Mouse (Mus musculus) T-helper 2 cell (primary cell): ENCODE measurements around the gene Olfr1312.
"Not testable (repeated sequence)": the region's sequence is repeated elsewhere in the genome, so short reads cannot be mapped to it uniquely, and the experiment has no call there.

ENCODE experiments used
- in situ Hi-C: fragments of 300-600 bp; cut with MboI, MseI; formaldehyde crosslinking; loops from one replicate; pipeline ENCODE4 v1.15.1; 2025; ENCODE audit warnings: high pct_unique_total_duplicates

The Olfr1312 gene

GRCm38 (mm10) chr2:112050138-112050537, at the start of gene Olfr1312:
Gene Olfr1312 (minus strand): TSS chr2:112050238.
- in situ Hi-C loops = no loop called here

GRCm38 (mm10) chr2:112096681-112097080, 46.6 kb upstream of the Olfr1312 start, which contains the start of gene Olfr1314:
Gene Olfr1314 (minus strand): TSS chr2:112096781.
- in situ Hi-C loops = no loop called here

GRCm38 (mm10) chr2:112077743-112078142, 27.7 kb upstream of the Olfr1312 start, which contains the start of gene Olfr1313:
Gene Olfr1313 (minus strand): TSS chr2:112077843.
- in situ Hi-C loops = no loop called here

GRCm38 (mm10) chr2:112026971-112027370, 23.1 kb downstream of the Olfr1312 start:
- in situ Hi-C loops = not testable (repeated sequence)

- in situ Hi-C loops = no loop called here
Measured at GRCm38 (mm10) chr2:112024312-112024711, 25.7 kb downstream of the Olfr1312 start, which contains the start of gene Olfr1311. Gene Olfr1311 (minus strand): TSS chr2:112024412.

- in situ Hi-C loops = no loop called here
Measured at GRCm38 (mm10) chr2:112014900-112015299, 35.1 kb downstream of the Olfr1312 start.

- in situ Hi-C loops = no loop called here
Measured at GRCm38 (mm10) chr2:112012608-112013007, 37.4 kb downstream of the Olfr1312 start, which contains the start of gene Olfr1310. Gene Olfr1310 (minus strand): TSS chr2:112012708.

- in situ Hi-C loops = loop anchor here (10.0 kb wide), 1 partner anchor 445 kb away; no protein-coding TSS in a partner anchor
Measured at GRCm38 (mm10) chr2:111990181-111990580, 59.9 kb downstream of the Olfr1312 start, which contains the start of gene Olfr1309. Gene Olfr1309 (minus strand): TSS chr2:111990281.
